Mouse (Mus musculus): ENCODE results near the gene Gm20911.
"Not testable (repeated sequence)": the region's sequence is repeated elsewhere in the genome, so short reads cannot be mapped to it uniquely, and the experiment has no call there.

Gene Gm20911

DNA sequence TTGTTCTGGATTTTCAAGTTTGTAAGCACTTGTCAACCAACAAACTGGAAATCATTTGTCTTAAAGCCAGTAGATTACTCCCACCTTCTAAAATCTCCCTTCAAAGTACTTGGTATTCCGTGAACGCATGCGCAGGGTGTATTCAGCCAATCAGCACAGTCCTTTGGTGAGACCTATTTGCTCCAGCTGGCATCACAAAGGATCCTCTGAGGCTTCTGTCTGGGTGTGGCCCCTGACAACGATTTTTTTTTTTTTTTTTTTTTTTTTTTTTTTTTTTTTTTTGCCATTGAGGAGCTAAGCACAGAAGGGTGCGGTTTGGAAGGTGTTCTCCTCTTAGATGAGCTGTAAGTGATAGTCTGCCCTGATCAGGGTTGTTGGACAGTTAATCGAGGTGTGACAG is at the start of gene Gm20911:
Gm20911 (plus strand) TSS at position 301 of the 400 bp plus-strand sequence.
- not testable (repeated sequence) for DNase-seq

Data from cerebellum, postnatal 14 days (tissue).